Mouse (Mus musculus) kidney, postnatal 0 days (tissue): ENCODE results near the gene Wdr90. TPM values are rescaled to one million over a fixed set of nuclear protein-coding genes. Genes with fewer than 3 reads are reported as not detected.

ENCODE experiments used
- ATAC-seq: fragments of 200-750 bp; cut with Nextera tagmentation; replicated peaks from 2 replicates; pipeline ENCODE4 v1.8.0; 2017; ENCODE audit warnings: low read depth, moderate number of reproducible peaks, moderate TSS enrichment, moderate library complexity; ENCODE audit not compliant: low FRiP score
- DNase-seq: peaks from one replicate; pipeline ENCODE4 v3.0.0-alpha.2; 2016; ENCODE audit warnings: low spot score
- H3K27ac ChIP-seq: fragments of 300-500 bp; sonication (generic); 2 replicates; pipeline ENCODE4 v1.5.1; 2014; ENCODE audit warnings: mild to moderate bottlenecking
- H3K27me3 ChIP-seq: fragments of 300-500 bp; sonication (generic); 2 replicates; pipeline ENCODE4 v1.6.1; 2014; ENCODE audit warnings: low read length, mixed read lengths; ENCODE audit not compliant: insufficient read depth
- H3K36me3 ChIP-seq: fragments of 300-500 bp; sonication (generic); 2 replicates; pipeline ENCODE4 v1.6.1; 2014; ENCODE audit warnings: low read length, mixed read lengths; ENCODE audit not compliant: insufficient read depth
- H3K4me1 ChIP-seq: fragments of 300-500 bp; sonication (generic); replicated peaks from 2 replicates; pipeline ENCODE4 v1.6.1; 2014; ENCODE audit warnings: antibody characterized with exemption, low read length, mixed read lengths; ENCODE audit not compliant: insufficient read depth
- H3K4me2 ChIP-seq: fragments of 300-500 bp; sonication (generic); 2 replicates; pipeline ENCODE4 v1.6.1; 2014; ENCODE audit warnings: mild to moderate bottlenecking, low read length, moderate library complexity, mixed read lengths
- H3K4me3 ChIP-seq: fragments of 300-500 bp; sonication (generic); replicated peaks from 2 replicates; pipeline ENCODE4 v1.5.1; 2014; ENCODE audit warnings: low read depth, low read length
- H3K9ac ChIP-seq: fragments of 300-500 bp; sonication (generic); 2 replicates; pipeline ENCODE4 v1.6.1; 2014; ENCODE audit warnings: low read depth, low read length
- H3K9me3 ChIP-seq: fragments of 300-500 bp; sonication (generic); replicated peaks from 2 replicates; pipeline ENCODE4 v1.6.1; 2016; ENCODE audit warnings: low read length, inconsistent platforms, mixed read lengths
- CTCF ChIP-seq: IDR thresholded peaks from 2 replicates; pipeline ENCODE4 v1.5.1; 2016; ENCODE audit warnings: antibody characterized with exemption, low read depth, mild to moderate bottlenecking, moderate library complexity
- WGBS: fragments of 180-500 bp; shearing (Covaris S2); extraction: QIAGEN DNeasy Blood & Tissue Kit; methylation state at CpG from one replicate; pipeline ENCODE4 v1.1.7; 2014; 5-methylcytosine and 5-hydroxymethylcytosine counted together
- polyA plus RNA-seq: library from polyadenylated mRNA; unstranded; fragments of >200 nt; fragmentation: Nextera tagmentation; extraction: Ambion mirVana; gene quantifications from 2 replicates; pipeline ENCODE4 v1.2.1, GENCODE M21; 2015

The Wdr90 gene
- polyA plus RNA-seq, 1 experiment from 2014 or later: 10.6 TPM

DNA sequence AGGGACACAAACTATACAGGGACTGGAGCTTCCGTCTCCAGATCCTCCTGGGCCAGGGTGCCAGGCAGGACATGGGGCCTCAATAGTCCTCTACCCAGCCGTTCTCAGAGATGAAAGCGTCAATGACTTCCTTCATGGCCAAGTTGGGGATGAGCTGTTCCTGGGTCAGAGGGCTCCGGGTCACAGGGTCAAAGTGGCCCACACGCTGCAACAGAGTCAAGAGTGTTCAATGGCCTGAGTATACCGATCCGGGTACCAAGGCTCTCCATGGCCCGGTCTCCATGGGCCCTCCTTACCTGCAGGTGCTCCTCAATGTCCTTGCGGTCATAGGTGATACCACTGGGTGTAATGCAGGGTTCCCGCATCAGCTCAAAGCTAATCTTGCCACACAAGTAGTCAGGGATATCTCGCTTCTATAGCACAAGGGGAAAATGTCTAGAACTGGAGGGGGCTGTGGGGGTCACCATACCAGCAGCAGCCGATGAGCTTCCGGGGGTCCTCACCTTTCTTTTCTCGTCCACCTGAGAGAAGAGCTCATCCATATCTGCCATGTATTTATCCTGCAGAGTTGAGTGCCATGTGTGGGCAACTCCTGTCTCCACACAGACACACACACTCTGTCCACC is 30.4 kb downstream of the Wdr90 start:
- Histone ChIP-seq H3K36me3 (peaks cover 32% of the 10 kb centered on the region), H3K4me2 (peak overlapping the region; percentile 85; the same call in 1 of the 2 replicates), H3K27ac (no peak overlapping the region), H3K9ac (no peak overlapping the region), H3K27me3 (no peaks in the 10 kb centered on the region), H3K4me1 (peaks cover 45% of the 10 kb centered on the region), H3K4me3 (no peak overlapping the region), H3K9me3 (no peaks in the 10 kb centered on the region)
- ATAC-seq (no peak), DNase-seq (no peak)
- 84% methylated on average over 14 of the region's 14 CpGs for WGBS
- TF ChIP-seq CTCF: no peak

DNA sequence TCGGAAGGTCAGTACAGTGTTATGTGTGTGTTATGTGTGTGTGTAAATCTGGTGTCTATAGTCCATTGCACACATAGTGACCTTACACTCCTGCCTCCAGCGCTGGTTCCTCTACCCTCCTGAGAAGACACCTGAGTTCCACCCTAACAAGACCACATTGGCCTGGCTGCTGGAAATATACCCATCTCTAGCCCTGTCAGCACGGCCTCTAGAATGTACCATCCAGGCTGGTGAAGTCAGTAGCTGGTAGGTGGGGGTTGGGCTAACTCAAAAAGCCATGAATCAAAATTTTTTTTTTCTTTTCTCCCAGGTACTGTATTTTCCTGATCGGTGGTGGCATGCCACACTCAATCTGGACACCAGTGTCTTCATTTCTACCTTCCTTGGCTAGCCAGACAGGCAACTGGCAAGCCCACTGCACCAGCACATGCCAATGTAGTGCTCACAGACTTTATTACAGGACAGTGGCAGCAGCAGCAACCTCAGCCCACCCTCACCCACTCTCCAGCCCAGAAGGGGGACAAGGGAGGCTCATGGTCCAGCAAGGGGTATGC is 31.0 kb downstream of the Wdr90 start:
- no peak for TF ChIP-seq CTCF
- Histone ChIP-seq H3K36me3 (peaks cover 38% of the 10 kb centered on the region), H3K9me3 (no peaks in the 10 kb centered on the region), H3K4me1 (peaks cover 39% of the 10 kb centered on the region), H3K9ac (no peak overlapping the region), H3K27ac (no peak overlapping the region), H3K4me3 (no peak overlapping the region), H3K27me3 (no peaks in the 10 kb centered on the region), H3K4me2 (0 out of 2 replicates have a peak overlapping the region, but pooled peaks have one; percentile 66)
- 79% methylated on average over 4 of the region's 4 CpGs for WGBS
- DNase-seq (no peak), ATAC-seq (no peak)

DNA sequence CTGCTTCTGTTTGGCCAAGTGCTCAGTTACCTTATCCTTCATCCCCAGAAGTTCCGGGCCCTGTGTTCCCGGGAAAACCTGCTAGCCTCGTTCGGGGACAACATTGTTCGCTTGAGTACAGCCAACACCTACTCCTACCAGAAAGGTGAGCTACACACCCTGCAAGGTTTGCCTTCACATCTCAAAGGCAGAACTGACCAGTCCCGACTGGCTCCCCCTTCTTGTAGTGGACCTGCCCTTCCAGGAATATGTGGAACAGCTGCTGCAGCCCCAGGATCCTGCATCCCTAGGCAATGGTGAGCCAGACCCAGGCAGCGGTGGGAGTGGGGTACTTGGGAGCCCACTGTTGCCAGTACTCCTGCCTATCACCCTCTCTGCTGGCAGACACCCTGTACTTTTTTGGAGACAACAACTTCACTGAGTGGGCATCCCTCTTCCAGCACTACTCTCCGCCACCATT is 31.7 kb downstream of the Wdr90 start:
- Histone ChIP-seq H3K9me3 (no peaks in the 10 kb centered on the region), H3K4me3 (peak overlapping the region; percentile 34), H3K36me3 (peaks cover 35% of the 10 kb centered on the region), H3K4me2 (peak overlapping the region; percentile 66), H3K4me1 (peaks cover 36% of the 10 kb centered on the region), H3K27ac (peak overlapping the region; percentile 88), H3K27me3 (no peaks in the 10 kb centered on the region), H3K9ac (peak overlapping the region; percentile 60)
- ATAC-seq: no peak
- no peak for DNase-seq
- TF ChIP-seq CTCF: no peak
- WGBS: 33% methylated on average over 8 of the region's 8 CpGs

DNA sequence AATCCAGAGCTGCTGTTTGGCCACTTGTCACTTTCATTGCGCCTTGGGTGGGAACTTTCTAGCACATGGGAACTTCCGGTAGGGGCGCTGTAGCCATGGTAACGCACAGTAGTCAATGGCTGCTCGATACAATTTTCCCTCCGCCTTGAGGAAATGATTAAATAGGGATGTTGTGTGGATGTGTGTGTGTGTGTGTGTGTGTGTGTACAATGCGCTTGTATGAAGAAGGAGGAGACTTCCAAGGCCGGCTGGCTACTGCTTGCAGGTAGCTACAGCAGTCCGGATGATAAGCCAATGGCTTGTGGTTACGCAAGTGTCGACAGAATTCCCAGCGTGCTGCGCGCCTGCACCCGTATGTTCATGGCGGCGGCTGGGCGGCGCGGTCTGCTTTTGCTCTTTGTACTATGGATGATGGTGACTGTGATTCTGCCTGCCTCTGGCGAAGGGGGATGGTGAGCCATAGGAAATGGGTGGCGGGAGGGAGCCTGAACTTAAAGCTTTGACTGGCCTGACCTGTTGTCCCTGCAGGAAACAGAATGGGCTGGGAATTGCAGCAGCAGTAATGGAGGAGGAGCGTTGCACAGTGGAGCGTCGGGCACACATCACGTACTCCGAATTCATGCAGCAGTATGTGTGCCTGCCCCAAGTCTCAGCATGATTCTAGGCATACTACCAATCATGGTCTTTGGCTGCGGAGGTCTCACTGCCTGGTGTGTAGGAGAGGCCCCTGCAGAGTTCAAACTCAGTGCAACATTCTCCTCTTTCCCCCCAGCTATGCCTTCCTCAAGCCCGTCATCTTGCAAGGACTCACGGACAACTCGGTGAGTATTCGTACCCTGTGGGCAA is 32.4 kb downstream of the Wdr90 start, which contains the start of gene Jmjd8:
Gene Jmjd8 (plus strand): TSS at position 156 of the 846 bp plus-strand sequence.
- DNase-seq (peak; percentile 90), ATAC-seq (peak; percentile 16)
- Histone ChIP-seq H3K9ac (peak within 1 kb of the TSS; percentile 60), H3K4me1 (peaks cover 36% of the 10 kb centered on the region), H3K36me3 (peaks cover 34% of the 10 kb centered on the region), H3K4me3 (peak within 1 kb of the TSS; percentile 34), H3K4me2 (peak within 1 kb of the TSS; percentile 66), H3K27ac (peak within 1 kb of the TSS; percentile 88), H3K9me3 (no peaks in the 10 kb centered on the region), H3K27me3 (no peaks in the 10 kb centered on the region)
- peak; percentile 57 for TF ChIP-seq CTCF
- under 1% methylated on average over 32 of the region's 32 CpGs for WGBS

DNA sequence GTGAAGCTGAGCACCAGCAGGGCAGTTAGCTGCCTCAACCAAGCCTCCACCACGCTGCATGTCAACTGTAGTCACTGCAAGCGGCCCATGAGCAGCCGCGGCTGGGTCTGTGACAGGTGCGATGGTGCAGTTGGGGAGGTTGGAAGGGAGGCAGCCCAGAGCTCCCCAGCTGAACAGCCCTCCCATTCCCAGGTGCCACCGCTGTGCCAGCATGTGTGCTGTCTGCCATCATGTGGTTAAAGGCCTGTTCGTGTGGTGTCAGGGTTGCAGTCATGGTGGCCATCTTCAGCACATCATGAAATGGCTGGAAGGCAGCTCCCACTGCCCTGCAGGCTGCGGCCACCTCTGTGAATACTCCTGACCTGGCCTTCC is 33.1 kb downstream of the Wdr90 start:
- Histone ChIP-seq H3K27me3 (no peaks in the 10 kb centered on the region), H3K36me3 (peaks cover 34% of the 10 kb centered on the region), H3K9me3 (no peaks in the 10 kb centered on the region), H3K27ac (peak overlapping the region; percentile 88; the same call in 1 of the 2 replicates), H3K4me3 (peak overlapping the region; percentile 34; the same call in 1 of the 2 replicates), H3K9ac (no peak overlapping the region; the same call in 1 of the 2 replicates), H3K4me2 (peak overlapping the region; percentile 66), H3K4me1 (peaks cover 37% of the 10 kb centered on the region)
- DNase-seq: no peak
- ATAC-seq: no peak
- TF ChIP-seq CTCF: no peak
- WGBS: 87% methylated on average over 8 of the region's 8 CpGs

DNA sequence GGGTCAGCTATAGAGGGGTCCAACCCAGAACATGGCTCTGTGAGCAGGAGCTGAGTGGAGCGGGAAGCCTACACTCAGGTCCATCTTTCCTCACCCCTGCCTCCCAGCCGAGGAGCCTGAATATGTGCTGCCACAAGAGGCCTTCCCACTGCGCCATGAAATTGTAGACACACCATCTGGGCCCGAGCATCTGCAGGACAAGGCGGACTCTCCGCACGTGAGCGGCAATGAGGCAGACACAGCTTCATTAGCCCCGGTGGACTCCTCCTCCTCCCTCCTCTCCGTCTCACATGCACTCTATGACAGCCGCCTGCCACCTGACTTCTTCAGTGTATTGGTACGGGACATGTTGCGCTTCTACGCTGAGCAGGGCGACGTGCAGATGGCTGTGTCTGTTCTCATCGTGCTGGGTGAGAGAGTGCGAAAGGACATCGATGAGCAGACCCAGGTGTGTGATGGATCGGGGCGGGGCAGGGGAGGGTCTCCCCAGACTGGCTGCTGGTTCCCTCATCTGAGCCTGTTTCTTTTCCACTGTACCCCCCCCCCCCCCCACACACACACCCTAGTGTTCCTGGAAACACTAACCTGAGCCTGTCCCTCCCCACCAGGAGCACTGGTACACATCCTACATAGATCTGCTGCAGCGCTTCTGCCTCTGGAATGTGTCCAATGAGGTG is 33.6 kb downstream of the Wdr90 start:
- 88% methylated on average over 22 of the region's 22 CpGs for WGBS
- H3K4me3 ChIP-seq: no peak overlapping the region
- no peak for DNase-seq
- H3K27ac ChIP-seq: no peak overlapping the region
- H3K9ac ChIP-seq: no peak overlapping the region
- ATAC-seq: no peak
- H3K27me3 ChIP-seq: no peaks in the 10 kb centered on the region
- no peak for TF ChIP-seq CTCF
- peak overlapping the region; percentile 66; the same call in 1 of the 2 replicates for H3K4me2 ChIP-seq
- H3K4me1 ChIP-seq: peaks cover 37% of the 10 kb centered on the region
- peaks cover 34% of the 10 kb centered on the region for H3K36me3 ChIP-seq
- no peaks in the 10 kb centered on the region for H3K9me3 ChIP-seq
